Mouse (Mus musculus): ENCODE results near the gene Fdxacb1.

Gene Fdxacb1

DNA sequence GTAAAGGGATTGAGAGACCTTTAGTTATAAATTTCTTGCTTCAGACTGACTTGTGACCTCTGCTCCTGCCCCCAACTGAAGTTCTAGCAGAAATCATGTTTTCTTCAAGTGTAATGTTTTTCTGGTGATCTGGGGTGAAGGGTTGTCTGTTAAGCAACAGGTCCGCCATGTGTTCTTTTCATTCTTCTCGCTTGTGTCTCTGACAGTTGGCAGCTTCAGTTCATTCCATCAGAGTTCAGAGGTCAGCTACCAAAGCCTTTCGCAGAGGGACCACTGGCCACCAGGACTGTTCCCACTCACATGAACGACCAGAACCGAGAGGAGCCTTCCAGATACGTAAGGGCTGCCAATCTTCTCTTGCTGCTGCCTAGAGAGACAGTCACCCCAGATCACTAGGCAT lies 40.4 kb downstream of the Fdxacb1 start:
- DNase-seq (ENCODE audit: low read depth): no peak

DNA sequence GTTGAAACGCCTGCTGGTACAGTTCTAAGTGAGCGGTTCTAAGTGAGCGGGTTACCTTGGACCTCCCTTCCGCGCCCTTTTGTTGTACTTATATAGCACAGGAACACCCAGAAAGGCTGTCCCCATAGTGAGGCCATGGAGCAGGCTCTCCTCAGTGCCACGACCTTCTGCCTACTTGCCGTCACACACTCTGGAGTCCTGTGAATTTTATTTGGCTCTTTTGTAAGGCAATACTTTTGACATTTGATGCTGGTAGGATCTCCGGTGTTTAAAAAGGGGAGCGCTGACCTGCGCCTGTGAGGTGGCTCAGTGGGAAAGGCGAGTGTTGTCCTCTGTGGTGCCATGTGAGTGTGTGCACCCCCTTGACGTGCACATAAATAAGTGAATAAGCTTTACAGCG lies 41.1 kb downstream of the Fdxacb1 start:
- no peak for DNase-seq (ENCODE audit: low read depth)

DNA sequence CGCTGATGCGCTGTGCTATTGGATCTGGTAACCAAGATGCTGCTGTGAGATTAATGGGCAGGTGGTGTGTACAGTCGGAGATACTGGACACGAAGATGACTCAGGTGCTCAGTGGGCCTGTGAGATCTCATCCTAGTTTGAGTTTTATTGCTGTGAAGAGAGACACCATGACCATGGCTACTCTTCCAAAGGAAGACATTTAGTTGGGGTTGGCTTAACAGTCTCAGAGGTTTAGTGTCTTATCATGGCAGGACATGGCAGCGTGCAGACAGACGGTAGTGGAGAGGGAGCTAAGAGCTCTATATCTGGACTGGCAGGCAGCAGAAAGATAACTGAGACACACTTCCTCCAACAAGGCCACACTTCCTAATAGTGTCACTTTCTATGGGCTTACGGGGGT lies 43.2 kb downstream of the Fdxacb1 start:
- DNase-seq (ENCODE audit: low read depth): peak; percentile 64

DNA sequence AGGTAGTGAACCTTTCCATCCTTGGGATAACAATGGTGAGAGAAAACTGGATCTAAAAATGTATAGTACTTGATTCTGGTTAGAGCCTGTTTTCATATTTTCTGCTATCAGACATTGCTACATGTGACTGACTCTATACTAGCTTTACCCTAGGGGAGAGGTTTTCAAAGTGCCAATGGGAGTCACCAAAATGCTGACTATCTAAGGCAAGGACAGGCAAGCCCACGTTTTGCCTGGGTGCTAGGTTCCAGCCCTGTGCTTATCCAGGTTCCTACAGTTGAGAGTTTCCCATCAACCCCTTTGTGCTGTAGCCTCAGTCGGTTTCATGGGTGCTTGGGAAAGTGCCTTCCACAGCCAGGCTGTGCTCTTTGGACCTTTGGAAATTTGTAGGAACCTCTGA lies 43.7 kb downstream of the Fdxacb1 start:
- no peak for DNase-seq (ENCODE audit: low read depth)

DNA sequence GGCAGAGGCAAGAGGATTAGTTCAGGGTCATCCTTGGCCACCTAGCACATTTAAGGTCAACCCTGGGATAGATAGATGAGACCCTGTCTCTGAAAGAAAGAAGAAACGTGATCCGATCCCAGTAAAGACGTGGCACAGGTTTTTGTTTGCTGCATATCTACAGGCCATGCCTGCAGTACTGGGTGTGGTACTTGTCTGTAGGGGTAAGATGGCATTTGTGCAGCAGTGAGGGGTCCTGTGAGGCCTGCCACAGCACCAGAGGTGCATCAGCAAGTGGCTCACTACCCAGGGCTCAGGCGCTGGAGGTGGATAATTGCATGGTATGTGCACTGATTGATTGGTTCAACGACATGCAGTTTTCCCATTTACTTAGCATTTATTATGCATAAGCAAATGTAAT lies 45.8 kb downstream of the Fdxacb1 start:
- no peak for DNase-seq (ENCODE audit: low read depth)

DNA sequence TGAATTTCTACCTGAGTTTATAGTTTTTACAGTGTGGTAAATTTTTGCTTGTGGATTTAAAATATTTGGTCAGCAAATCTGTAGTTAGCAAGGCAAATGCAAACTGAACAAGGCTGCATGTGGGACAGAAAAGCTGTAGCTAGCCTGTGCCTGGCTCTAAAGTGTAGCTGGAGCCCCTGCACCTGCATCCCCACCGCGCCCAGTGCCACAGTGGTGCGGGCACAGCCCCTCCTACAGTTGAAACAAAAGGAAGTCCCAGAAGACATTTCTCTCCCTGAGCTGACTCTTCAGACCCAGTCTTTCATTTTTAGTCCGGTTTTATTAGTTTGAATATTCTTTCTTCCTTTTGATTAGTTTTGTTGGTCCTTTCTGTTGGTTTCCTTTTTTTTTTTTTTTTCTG lies 47.6 kb downstream of the Fdxacb1 start:
- no peak for DNase-seq (ENCODE audit: low read depth)

DNA sequence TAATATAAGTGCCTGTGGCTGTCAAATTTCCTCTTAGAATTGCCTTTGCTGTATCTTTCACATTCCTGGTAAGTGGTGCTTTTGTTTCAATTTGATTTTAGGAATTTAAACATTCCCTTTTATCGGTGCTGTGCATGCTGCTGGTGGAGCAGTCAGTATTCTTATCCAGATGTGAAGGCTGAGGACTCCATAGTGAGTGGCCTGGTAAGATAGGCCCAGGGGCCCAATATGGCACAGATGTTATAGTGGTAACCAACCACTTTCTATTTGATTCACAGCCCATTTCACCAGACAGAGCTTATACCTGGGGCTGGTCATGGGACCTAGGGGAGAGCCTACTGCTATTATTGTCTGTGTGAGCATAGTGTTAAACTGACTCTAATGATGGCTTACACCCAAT lies 48.5 kb downstream of the Fdxacb1 start:
- DNase-seq (ENCODE audit: low read depth): no peak

DNA sequence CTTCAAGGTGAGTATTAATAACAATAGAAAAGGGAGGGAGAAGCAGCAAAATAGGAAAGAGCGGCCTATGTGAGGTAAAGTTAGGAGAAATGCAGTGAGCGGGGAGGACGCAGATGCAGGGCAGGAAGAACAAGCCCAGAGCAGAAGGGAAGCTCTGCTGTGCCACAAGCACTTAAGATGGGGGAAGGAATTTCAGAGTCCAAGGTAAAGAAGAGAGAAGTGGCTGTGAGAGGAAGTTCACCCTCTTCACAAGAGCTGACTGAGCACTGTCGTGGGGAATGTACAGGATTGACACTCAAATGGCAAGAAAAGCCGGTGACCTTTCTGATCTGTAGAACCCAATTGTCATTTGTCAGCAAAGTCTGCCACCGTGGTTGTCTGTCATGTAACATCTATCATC lies 50.0 kb downstream of the Fdxacb1 start:
- no peak for DNase-seq (ENCODE audit: low read depth)

DNA sequence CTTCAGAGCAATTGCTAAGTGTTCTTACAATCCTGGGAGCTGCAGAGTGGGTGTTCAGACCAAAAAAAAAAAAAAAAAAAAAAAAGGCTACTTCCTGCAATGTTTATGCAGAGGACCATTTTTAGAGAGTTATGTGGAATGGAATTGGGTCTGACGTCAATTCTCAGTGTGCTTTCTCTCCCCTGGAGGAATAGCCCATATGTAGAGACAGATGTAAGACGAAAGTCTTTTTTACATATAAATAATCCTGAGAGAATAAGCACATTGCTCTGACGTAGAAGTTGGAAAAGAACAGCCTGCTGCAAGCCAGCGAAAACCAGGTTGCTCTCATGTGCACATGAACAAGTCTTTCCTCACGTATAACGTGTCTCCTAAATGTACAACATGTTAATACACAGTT lies 51.7 kb downstream of the Fdxacb1 start:
- DNase-seq (ENCODE audit: low read depth): no peak

DNA sequence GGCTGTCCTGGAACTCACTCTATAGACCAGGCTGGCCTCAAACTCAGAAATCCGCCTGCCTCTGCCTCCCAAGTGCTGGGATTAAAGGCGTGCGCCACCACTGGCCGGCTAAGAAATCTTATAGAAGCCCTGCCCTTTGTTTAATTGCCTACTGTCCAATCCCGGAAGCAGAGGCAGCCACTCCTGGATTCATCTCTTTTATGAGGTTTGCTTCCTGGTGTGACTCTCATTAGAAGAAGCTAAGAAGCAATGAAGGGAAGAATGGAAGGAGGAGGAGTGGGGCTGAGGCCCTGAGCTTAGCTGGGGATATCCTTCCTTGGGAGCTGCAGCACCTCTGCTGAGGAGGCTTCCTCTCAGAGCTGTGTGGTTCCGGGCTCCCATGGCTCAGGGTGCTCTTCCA lies 53.6 kb downstream of the Fdxacb1 start:
- DNase-seq (ENCODE audit: low read depth): no peak

DNA sequence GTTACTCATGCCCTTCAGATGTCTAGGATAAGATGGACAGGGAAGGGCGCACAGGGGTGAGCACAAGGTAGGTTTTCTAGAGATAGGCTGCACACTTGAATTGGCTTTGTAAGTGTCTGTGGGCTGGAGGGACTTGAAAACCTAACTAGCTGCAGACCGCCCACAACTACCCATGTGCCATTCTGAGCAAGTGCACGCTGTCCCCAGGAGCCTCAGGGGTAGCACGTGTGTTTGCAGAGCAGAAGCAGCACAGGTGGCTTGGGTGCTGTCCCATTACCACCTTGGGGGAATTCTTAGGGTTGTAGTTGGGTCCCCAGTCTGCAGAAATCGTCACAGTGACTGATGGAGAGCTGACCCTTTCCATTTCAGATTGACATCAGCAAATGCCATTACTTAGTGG lies 54.2 kb downstream of the Fdxacb1 start:
- DNase-seq (ENCODE audit: low read depth): no peak
